Mouse (Mus musculus) lung, adult 2 months (tissue): ENCODE results near the gene Gan.

Experiments used
- CTCF ChIP-seq: fragments of 200-500 bp; IDR thresholded peaks from 2 replicates; pipeline ENCODE4 v1.5.1; 2011; ENCODE audit warnings: mild to moderate bottlenecking, low read length, control low read depth; ENCODE audit not compliant: insufficient read depth
- POLR2A ChIP-seq: fragments of 200-500 bp; IDR thresholded peaks from 2 replicates; pipeline ENCODE4 v1.6.1; 2011; ENCODE audit warnings: low read depth, mild to moderate bottlenecking, control low read depth, low read length, borderline replicate concordance; ENCODE audit errors: extremely low read depth

DNA sequence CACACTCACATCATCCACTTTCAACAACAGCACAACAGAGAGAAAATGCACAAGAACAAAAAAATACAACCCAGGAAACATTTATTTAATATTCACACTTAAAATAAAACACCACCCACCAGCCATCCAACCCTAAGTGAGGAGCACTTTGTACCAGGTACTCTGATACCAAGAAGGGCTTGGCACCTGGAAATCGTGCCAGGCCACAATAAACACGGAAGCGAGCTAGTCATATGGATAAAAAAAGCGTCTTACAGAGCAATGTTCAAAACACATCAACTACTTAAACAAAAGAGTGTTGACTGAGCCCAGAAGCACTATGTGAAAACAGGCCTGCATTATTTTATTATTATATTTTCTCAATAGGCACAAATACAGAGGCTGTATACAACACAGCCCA is 1.8 kb upstream of the Gan start:
- TF ChIP-seq CTCF (no peak), POLR2A (no peak)
